Mouse (Mus musculus) yolk sac, embryonic 10.5 days (tissue): ENCODE results near the gene Cfi.

ENCODE experiments used
- DNase-seq: peaks from one replicate; pipeline ENCODE4 v3.0.0-alpha.2; 2017; ENCODE audit warnings: low spot score

Gene Cfi

DNA sequence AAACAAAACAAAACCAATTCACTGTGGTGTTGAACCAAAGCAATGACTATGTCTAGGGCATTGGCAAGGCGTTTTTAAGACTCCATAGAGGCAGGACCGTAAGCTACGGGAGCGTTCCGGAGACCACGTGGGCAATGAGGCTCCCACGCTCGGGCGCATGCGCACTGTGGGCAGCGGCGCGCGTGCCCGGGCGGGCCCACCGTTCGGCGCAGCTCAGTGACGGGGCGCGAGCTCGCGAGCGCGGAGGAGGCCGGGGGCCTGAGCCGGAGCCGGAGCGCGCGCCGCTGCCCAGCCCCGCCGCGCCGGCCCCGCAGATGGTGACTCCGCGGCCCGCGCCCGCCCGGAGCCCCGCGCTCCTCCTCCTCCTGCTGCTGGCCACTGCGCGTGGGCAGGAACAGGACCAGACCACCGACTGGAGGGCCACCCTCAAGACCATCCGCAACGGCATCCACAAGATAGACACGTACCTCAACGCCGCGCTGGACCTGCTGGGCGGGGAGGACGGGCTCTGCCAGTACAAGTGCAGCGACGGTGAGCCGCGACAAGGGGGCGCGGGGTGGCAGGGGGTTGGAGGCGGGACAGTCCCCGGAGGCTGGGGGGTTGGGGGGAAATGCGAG is 42.8 kb downstream of the Cfi start, which contains the start of gene Pla2g12a:
TSS of gene Pla2g12a (plus strand) at position 202 of the 617 bp plus-strand sequence.
- DNase-seq: peak; percentile 83

DNA sequence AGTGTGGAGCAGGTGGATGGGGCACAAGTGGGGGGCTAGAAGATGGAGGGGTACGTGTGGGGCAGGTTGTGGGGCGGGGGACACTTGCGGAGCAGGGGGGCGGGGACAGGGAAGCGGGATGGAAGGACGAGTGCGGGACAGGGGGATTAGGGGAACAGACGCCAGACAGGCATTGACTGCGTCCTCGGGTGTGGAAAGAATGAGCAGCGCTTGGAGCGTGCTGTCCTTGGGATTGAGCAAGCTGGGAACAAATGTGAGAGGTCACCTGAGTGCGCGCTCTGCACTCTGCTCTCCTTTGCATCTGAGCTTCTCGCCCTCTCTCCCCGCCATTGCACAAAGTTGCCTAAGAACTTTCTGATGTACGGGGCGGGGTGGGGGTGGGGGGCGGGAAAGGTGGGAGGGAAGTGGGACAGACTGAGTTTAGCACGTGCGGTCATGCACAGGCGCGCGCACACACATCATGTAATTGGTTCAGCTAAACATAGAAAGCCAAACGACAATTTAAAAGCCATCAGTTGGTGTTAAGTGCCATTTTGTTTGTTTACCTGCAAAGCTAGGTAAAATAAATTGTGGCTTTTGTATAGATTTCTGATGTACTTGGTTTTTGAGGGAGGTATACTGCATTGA is 43.6 kb downstream of the Cfi start:
- DNase-seq: peak; percentile 82

DNA sequence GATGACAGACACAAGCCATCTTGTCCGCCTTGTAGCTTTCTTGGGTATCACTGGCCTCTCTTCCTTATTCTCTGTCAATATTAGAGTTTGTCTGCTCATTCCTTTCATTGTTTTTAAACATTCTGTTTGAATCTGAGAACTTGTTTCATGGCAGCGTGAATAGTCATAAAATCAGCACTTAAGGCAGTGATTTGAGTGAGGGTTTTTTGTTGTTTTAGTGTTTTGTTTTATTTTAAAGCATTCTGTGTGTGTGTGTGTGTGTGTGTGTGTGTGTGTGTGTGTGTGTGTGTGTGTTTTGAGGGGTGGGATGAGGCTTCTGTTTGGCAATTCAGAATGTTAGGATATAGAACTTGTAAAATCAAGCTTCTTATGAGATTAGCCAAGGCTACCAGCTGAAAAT is 44.2 kb downstream of the Cfi start:
- DNase-seq: no peak

DNA sequence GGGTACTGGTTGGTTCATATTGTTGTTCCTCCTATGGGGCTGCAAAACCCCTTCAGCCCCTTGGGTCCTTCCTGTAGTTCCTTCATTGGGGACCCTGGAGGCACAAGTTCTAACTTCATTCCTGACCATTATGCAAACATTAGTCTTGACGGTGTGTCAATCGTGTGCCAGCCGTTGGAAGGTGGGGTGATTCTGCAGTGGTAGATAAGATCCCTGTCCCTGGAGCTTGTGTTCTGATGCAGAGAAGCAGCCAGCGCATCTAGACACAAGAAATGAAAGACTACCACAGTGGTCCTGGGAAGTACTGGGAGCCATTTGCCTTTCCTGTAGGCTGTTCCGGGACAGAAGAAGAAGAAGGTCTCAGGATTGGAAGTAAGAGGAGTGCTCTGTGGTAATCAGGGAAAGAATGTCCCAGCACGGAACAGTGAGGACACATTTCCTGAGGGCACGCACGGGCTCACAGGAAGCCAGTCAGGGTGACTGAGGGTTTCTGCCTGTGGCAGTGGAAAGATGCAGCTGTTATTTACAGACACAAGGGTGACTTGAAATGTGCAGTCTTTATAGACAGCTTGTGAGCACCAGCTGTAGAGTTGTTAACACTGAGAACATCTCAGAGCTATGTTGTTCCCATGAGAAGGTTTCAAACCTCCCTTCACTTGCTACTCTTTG is 45.4 kb downstream of the Cfi start:
- DNase-seq: no peak

DNA sequence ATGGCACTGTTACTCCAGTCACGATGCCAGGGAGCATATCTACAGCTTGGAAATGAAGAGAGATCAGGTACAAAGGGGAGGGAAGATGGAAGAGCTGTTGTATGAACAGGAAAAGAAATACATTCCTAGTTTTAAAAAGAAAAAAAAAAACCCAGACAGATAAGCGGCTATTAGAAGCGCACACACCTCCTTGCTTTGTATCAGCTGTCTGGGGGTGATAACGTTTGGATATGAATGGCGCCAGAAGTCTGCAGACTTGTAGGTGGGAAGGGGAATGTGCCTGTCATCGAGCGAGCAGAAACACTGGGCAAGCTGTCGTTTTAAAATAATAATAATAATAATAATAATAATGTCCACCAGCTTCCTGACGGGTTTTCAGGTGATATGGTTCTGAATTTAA is 49.9 kb downstream of the Cfi start:
- no peak for DNase-seq

DNA sequence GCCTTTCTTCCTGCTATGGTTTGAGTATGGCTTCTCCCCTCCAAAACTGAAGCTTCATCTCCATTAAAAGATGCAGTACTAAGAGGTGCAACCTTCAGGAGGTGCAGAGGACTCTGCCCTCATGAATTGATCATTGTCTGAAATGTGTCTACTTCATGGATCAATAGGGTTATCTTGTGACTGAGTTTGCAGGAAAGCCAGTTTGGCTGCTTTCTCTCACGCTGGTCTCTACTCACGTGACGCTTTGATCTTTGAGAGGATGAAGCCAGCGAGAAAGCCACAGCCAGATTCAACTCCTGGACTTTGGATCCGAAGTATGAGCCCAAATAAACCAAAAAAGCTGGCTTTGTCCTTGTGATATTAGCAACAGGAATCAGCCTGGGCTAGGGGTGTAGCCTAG is 50.7 kb downstream of the Cfi start:
- DNase-seq: peak; percentile 75

DNA sequence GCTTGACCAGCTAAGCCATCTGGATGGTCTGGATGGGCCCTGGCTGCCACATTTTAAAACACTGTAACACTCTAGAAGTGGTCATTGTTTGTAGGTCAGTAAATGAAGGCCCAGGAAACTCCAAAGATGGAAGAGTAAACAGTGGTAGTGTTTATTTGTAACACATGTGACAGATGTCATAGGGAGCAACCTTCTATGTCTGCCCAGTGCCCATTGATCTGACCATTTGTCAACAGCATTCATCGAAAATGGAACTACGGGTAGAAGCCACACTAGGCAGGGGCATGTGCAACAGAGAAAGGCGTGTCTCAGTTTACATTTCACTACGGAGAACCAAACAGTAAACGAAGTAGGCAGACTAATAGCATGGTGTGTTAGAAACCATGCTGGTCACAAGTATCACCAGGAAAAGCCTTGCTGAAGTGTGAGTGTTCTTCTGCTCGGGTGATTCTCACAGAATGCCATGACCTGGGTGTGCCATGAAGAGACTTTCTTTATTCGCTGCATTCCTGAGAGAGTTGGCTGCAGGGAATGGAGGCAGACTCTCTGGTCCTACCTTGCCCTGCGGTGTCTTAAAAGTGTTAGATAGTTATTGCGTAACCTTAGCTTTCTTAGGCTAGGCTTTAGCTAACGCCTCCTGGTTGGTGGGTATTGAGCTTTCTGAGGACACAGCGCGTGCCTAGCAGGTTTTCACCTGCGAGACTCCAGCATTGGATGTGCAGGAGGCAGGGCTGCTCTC is 52.3 kb downstream of the Cfi start:
- DNase-seq: peak; percentile 30

DNA sequence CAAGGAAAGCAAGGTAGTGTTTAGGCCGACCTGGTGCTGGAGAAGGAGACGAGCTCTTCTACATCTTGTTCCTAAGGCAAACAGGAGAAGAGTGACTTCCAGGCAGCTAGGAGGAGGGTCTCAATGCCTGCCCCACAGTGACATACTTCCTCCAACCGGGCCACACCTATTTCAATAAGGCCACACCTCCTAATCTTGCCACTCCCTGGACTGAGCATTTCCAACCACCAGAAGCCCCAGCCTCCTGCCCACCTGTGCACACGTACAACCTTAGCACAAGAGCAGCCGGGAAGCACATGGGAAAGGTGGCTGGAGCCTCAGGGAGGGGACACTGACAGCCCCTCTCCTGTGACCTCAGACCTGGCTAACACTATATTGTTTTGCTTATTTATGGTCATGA is 56.3 kb downstream of the Cfi start:
- no peak for DNase-seq

DNA sequence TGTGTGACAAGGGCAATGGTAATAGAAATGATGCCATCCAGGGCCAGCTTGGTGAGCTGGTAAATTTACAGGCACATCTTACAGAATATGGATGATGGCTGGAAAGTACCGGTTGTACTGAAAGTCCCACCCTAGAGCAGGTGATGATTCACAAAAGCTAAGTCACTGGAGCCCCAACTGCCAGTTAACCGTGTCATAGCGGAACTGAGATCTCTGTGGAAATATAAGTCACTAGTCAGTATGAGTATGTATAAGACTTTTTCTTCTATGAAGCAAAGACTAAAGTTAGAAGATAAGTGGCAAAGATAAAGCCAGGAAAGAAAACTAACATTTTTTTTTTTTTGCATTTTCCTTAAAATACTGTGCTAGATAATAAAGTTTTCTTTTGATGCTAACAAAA is 57.5 kb downstream of the Cfi start:
- no peak for DNase-seq

DNA sequence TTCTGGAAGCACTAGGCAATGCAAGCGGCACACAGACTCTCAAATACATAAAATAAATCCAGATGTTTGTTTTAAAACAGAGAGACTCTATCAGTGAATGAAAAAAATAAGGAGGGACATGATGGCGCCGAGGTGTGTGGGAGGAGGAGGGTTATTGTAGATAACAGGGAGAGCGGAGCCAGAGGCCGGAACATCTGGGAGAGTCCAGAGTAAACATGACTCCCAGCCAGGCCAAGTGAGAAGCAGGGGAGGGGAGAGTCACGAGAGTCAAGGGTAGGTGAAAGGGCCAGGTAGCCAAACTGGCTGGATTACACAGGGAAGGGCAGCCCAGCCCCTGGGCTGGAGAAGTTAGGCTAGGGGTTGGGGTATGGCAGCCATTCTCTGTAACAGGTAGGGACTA is 60.9 kb downstream of the Cfi start:
- peak; percentile 69 for DNase-seq

DNA sequence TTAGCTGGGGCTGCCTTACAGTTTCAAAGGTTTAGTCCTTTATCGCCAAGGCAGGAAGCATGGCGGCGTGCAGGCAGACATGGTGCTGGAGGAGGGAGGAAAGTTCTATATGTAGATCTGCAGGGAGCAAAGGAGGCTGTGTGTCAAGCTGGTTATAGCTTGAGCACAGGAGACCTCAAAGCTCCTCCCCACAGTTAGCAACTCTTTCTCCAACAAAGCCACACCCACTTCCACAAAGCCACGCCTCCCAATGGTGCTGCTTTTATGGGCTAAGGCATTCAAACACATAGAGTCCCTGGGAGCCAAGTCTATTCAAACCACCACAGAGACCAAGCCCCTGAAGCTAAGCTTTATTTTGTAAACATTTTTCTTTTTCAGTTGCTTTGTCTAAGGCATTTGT is 63.2 kb downstream of the Cfi start:
- no peak for DNase-seq

DNA sequence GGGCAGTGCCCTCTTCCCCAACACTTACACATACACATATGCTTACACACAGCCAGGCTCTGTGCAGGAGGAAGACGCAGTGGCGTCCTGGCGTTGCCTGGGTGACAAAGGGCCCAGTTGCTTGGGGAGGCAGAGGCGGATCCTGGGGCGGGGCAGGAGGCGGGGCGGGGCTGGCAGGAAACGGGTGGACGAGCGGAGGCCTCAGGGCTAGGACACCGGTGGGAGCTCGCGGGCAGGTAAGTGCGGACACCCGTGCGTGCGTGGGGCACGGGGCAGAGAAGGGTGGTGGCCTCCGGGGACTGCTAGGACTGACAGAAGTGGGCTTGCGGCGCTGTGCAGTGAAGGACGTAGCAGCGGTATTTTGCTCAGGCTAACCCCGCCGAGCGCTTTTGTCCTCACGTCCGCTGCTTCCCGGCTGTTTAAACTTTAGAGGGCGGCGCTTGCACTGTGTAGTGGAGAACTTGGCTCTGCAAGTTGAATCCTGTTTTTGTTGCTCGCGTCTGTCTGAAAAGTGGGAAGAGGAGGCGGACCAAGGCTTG is 65.7 kb downstream of the Cfi start, which contains the start of gene Casp6:
TSS of gene Casp6 (plus strand) at position 155 of the 539 bp plus-strand sequence.
- DNase-seq: peak; percentile 95

DNA sequence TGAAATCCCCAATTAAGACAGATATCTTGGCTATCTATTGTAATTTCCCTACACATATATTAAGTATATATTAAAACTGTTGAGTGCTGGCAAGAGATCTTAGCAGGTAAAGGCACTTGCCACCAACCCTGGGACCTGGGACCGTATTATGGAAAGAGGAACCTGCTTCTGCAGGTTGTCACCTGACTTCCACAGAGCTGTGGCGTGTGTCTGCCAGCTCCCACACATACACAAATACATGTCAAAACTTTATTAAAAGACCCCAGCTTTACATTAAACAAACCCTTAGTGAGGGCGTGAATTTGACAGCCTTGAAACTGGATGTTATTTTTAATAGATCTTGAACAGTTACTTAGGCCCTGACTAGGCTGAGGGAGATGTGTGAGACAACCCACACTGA is 67.7 kb downstream of the Cfi start:
- no peak for DNase-seq

DNA sequence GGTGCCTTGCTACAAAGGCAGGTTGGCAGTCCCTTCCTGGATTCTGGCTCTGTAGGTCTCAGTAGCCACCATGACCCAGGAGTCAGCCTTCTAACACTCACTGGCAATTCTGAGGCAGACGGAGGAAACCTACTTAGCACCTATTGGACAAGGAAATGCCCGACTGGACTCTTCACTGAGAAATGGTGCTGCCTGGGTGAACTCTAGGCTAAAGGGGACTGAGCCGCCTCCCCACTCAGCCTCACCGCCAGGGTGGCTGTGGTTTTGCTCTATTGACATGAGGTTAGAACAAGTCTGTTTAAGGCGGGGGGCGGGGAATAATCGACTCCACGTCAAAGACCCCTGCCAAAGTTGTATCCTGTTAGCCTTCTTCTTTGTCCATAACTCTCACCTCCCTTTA is 68.2 kb downstream of the Cfi start:
- no peak for DNase-seq

DNA sequence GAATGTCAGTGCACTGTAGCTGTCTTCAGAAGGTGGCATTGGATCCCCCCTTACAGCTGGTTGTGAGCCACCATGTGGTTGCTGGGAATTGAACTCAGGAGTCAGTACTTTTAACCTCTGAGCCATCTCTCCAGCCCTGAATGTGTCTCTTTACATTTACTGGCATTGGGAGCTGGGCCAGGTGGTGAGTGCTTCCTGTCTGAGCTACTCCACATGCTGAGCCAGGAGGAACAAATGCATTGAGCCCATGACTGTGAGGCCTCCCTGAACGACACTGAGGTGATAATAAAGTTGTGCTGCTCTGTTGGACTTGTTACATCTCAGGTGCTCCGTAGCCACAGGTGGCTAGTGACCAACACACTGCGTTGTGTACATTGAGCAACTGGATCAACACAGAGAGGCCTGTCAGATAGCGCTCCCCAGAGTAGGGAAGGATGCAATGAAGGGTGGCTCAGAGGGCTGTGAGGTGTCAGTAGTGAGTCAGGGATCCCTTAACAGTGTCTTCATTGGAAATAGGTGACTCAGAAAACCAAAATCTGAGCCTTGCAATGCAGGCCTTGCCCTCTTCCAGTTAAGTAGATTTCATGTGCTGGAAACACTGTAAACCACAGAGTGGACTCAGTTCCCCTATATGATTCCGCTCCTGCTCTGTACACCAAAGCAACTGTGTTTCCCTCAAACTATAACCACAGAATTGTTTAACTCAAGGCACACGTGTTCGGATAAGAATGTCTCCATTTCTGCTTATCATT is 68.9 kb downstream of the Cfi start:
- no peak for DNase-seq

DNA sequence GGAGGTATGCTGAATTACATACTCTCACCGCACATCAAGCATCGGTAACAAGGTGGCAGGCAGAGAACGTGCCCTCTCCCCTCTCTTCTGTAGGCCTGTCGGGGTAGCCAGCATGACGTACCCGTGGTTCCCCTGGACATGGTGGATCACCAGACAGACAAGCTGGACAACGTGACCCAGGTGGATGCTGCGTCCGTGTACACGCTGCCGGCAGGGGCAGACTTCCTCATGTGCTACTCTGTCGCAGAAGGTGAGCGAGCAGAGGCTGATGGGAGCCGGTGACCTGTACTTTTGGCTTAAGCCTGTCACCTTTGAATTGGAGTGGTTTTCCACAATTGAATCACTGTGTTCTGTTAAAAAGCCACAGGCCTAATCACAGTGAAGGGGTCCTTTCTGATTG is 76.3 kb downstream of the Cfi start:
- DNase-seq: no peak

DNA sequence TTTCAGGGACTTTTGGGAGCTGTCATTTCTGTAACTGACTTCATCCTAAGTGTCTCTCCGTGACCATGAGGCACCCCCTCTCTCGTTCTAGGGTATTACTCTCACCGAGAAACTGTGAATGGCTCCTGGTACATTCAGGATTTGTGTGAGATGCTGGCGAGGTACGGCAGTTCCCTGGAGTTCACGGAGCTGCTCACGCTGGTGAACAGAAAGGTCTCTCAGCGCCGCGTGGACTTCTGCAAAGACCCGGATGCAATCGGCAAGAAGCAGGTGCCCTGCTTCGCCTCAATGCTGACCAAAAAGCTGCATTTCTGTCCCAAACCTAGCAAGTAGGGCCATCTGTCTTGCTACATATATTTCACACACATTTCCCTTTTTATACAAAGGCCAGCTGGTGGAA is 77.6 kb downstream of the Cfi start:
- no peak for DNase-seq

DNA sequence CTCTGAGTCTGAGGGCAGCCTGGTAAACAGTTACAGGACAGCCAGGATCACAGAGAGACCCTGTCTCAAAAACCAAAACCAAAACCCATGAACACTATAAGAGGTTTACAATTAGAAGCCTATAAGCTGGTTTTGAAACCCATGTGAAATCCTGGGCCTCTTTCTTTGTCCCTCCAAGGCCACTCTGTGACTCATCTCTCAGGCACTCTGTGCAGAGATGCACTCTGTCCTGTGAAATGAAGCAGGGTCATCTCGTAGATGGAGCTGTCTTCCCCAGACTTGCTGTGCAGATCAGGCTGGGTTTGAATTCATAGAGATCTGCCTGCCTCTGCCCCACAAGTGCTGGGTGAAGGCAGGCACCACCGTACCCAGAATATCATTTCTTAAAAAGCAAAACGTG is 81.7 kb downstream of the Cfi start:
- no peak for DNase-seq

DNA sequence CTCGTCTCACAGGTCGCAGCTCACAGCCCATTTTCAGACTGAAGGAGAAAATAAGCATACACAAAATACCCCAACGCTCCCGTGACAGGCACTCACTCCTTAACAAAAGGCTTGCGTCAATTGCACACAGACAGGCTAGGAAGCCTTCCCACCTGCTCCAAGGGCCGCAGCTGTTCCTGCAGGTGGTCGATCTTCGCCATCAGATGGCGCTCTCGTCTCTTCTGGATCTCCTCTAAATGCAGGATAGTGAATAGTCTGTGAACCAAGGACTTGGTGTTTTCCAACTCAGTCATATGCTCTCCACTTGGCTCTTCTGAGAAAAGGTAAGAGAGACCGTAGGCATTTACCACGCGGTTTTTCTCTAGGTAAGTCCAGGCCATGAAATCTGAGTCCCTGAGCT is 82.8 kb downstream of the Cfi start:
- peak; percentile 39 for DNase-seq

DNA sequence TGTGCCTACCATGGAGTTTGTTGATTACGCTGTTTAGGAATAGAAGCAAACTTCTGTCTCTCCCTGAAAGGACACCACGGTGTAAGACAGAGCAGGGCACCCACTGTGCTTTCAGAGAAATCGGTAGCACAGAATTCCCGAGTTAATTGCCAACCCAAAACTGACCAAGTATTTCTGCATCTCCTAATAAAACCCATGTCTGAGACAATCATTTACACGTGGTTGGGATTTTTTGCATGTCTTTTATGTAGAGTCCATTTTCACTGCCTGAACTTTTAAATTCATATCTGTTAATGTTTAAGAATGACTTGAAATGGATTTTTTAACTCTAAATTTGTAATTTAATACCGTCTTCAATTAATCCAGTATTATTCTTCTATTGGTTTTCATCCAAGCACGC is 87.9 kb downstream of the Cfi start:
- DNase-seq: no peak
